Mouse (Mus musculus) lung, postnatal 10 days (tissue): ENCODE measurements around the gene Uhrf1bp1.

ENCODE experiments used
- DNase-seq: peaks from one replicate; pipeline ENCODE4 v3.0.0; 2021

The Uhrf1bp1 gene

GRCm38 (mm10) chr17:27848351-27848750, 7.9 kb upstream of the Uhrf1bp1 start:
- no peak for DNase-seq

DNA sequence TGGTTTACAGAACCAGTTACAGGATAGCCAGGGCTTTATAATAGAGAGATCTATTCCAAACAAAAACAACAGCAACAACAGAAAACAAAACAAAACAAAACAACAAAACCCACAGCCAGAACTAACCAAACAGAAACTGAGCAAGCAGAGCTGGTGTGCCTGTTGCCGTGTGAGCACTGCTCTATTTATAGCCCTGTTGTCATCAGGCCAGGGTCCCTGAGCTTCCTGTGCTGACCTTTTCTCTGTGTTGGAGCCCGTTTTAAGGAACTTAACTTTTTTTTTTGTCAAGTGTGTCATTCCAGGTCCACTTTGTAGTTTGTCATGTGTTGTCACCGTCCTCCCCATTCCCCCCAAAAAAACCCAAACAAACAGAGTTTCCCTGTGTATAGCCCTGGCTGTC, 5.2 kb upstream of the Uhrf1bp1 start:
- no peak for DNase-seq

- DNase-seq, result peak; percentile 66
These were observed 782 bp downstream of the Uhrf1bp1 start for GRCm38 (mm10) chr17:27856798-27857648.

DNA sequence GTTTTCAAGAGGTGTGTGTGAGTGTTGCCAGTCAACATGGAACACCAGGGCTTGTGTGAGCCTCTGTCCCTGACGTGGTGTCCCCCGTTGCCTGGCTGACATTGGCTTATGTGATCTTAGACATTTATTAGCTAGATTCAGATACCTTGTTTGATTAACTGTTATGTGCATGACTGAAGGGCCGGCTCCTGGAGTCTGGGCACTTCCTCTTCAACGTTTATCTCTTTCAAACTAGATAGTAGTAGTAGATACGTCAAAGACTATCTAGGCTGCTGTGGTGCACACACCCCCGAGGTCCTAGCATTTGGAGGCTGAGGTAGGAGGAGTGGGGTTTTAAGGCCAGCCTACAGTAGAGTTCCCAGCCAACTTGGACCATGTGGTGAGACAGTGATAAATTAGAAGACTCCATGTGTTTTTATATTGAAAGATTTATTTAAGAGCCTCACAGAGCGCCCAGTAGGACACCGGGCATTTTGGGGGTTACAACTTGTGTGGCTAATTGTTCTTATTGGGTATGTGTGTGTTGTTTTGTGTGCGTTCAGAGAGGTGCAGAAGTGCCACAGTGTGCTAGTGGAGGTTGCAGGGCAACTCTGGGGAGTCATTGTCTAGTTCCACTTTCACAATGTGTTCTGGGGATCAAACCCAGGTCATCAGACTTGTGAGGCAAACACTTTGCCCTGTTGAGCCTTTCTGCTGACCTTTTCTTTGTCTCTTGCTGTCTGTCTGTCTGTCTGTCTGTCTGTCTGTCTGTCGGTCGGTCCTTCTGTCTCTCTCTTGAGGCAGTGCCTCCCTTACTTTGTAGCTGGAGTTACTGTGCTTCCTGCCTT, 1.6 kb downstream of the Uhrf1bp1 start:
- DNase-seq, result no peak

GRCm38 (mm10) chr17:27859131-27859530, 2.9 kb downstream of the Uhrf1bp1 start:
- DNase-seq, result no peak

GRCm38 (mm10) chr17:27865461-27865860, 9.2 kb downstream of the Uhrf1bp1 start:
- no peak for DNase-seq

- no peak for DNase-seq
These were observed 10.5 kb downstream of the Uhrf1bp1 start for GRCm38 (mm10) chr17:27866737-27867136.

DNA sequence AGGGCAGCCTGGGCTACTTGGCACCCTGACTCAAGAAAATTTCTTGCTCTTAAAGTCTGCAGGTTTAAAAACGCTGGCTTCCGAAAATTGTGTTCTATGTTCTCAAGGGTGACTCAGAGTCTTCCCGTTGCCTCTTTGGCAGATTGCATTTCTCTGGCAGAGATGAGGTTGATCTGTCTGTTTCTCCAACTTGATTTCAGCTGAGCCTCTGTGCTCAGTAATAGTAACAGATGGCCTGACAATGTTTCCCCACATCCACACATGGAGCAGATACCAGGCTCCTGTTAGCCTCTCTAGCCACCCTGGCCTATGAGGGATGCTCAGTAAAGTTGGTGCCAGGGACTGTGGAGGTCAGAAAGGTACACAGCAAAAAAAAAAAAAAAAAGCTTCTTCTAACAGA, 15.6 kb downstream of the Uhrf1bp1 start:
- no peak for DNase-seq

- no peak for DNase-seq
These were observed 17.3 kb downstream of the Uhrf1bp1 start for GRCm38 (mm10) chr17:27873583-27873982.

- no peak for DNase-seq
These were observed 18.3 kb downstream of the Uhrf1bp1 start for GRCm38 (mm10) chr17:27874510-27874909.

- DNase-seq, result peak; percentile 54
These were observed 25.3 kb downstream of the Uhrf1bp1 start for GRCm38 (mm10) chr17:27881518-27881917.

DNA sequence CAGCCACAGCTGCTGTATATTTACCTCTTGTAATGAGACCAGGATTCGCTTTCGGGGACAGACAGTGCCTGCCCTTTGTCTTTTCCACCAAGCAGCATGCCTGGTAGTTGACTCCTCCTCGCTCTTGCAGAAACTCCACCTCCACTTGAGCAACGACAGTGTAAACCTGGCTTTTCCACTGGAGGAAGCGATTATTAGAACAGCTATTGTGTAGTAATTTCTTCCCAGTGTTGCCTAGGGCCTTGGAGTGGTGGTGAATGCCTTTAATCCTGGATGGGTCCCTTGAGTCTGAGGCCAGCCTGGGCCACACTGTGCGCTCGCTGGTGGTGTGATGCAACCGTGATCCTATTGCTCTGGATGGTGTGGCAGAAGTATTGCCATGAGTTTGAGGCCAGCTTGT, 26.9 kb downstream of the Uhrf1bp1 start:
- peak; percentile 21 for DNase-seq

GRCm38 (mm10) chr17:27883994-27884393, 27.8 kb downstream of the Uhrf1bp1 start:
- DNase-seq, result no peak

- peak; percentile 55 for DNase-seq
These were observed 30.4 kb downstream of the Uhrf1bp1 start for GRCm38 (mm10) chr17:27886499-27887210.

- DNase-seq, result peak; percentile 96
These were observed 51.4 kb downstream of the Uhrf1bp1 start for GRCm38 (mm10) chr17:27907512-27908205.

GRCm38 (mm10) chr17:27908206-27908887, 52.1 kb downstream of the Uhrf1bp1 start:
- DNase-seq, result peak; percentile 21

DNA sequence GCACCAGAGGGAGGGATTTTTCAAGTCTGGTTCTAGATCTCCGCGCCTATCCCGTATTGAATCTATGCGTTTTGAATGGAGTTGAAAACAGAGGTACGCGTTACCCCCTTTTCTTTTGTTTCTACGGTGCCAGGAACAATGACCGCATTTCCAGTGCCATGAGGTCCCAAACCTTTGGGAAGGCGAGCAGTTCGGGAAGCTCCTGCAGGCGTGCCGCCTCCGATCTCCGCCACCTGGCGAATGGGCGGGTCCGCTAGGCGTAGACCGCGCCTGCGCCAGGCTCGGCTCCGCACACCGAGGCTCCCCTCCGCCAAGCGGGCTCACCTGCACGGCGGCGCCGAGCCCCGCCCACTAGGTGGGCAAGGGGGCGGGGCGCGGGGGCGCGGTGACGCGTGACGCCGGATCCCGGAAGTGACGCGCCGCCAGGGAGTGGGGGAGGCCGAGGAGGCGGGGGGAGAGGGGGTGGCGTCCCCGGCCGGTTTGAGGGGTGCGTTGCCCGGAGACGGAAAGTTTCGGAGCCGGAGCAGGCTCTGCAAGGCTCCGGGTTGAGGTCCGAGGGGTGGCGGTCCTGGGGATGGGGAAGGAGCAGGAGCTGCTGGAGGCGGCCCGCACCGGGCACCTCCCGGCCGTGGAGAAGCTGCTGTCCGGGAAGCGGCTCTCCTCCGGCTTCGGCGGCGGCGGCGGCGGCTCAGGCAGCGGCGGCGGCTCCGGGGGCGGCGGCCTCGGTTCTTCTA, 52.8 kb downstream of the Uhrf1bp1 start, which contains the start of gene Anks1:
Gene Anks1, plus strand, starts transcription at position 419 of the 734 bp plus-strand sequence.
- DNase-seq, result peak; percentile 89

DNA sequence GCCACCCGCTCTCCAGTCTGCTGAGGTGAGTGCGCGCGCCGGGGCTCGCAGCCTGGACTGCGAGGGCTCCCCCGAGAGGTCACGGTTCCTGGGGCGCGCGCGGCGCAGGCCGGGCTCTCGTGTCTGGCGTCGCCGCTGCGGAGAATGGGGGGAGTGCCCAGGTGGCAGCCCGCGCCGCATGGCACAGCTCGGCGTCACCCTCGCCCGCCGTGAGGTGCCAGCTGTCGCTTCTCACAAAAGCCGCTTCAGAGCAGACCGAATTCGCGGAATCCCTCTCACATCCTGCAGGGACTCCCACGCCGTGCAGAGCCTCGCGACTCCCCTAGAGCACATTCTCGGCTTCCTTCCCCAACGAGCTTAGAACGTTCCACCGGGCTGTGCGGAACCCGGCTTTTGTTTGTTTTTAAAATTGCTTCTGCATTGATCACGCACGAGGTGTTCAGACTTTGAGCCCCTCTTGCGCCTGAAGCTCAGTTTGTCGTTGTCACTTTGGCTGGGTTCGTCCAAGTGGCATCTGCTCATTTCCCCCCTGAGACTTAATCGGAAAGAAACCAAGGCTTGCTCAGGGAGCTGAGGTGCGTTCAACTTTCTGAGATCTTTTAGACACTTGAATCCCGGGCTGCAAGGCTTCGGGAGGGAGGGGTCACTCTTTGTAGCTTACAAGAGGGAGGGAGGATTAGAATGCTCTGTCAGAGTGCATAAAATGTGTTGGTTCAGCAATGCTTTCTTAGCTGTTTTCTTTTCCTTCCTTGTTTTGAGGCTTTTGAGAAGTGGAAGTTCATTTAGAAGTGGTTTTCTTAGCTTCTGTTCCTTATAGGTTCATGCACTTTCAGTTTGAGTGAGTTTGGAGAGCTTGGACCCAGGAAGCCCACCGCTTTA, 53.6 kb downstream of the Uhrf1bp1 start, which contains the start of gene Taf11:
Gene Taf11, minus strand, starts transcription at position 223 of the 879 bp plus-strand sequence.
- peak; percentile 62 for DNase-seq

GRCm38 (mm10) chr17:27911371-27911770, 55.1 kb downstream of the Uhrf1bp1 start:
- no peak for DNase-seq

DNA sequence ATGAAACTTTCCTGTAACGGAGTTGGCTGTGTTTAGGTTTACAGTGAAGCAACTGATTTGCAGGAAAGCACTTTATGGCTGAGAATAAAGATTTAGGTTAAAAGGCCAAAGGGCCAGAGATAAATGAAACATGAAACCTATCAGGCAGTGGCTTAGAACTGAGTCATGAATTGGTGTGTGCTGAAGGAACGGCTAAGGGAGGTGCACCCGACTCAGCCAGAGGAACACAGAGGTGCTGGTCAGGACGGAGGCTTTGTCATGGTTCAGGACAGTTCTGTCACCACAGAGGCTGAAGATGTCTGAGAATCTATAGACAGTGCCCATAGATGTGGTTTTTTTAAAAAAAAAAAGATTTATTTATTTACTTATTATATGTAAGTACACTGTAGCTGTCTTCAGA, 58.5 kb downstream of the Uhrf1bp1 start:
- no peak for DNase-seq
